Mouse (Mus musculus) cerebellum, adult 9-11 months (tissue): ENCODE results near the gene Paics.
"Not testable (repeated sequence)": the region's sequence is repeated elsewhere in the genome, so short reads cannot be mapped to it uniquely, and the experiment has no call there.

Experiments
- DNase-seq: peaks from one replicate; pipeline ENCODE4 v3.0.0; 2022

The Paics gene

DNA sequence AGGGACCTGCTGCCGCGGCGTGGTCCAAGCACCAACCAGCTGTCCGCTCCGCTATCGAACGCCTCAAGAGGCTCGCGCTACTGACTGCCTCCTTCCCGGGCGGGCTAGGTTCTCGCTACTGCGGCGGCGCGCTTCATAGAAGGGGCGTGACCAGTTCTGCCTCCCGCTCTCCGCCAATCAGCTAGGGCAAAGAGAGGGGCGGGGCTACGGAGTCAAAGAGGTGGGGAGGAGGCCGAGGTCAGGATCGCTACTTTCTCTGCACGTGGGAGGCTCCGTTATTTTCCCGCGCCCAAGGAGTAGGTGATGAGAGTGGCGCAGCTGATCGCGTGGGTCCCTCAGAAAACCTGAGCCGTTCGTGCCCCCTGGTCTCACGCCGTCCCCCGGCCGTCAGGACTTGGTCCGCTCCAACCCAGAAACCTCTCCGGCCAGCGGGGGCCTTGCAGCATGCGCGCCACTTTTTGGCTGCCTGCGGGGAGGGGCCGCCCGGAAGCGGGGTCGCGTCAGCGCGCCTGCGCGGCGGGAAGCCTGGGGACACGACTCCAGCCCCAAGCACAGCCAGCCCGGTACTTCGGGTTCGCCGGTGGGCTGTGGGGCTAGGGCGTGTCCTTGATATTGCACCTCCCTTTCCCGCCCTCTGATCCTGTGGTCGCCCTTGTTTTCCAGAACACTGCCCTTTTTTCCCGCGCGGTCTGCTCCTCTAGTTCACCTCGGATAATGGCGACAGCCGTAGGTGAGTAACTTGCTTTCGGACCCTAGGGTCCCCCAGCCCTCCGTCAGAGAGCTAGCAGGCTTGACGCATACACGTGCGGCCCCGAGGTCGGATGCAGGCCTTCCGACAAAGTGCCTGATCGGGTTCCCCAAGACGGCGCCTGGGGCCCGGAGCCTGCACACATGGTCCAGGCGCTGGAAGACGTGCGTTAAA, at the start of gene Paics, which contains the start of gene Ppat:
TSS of gene Paics (plus strand) at position 202 of the 922 bp plus-strand sequence.
TSS of gene Ppat (minus strand) at position 473 of the 922 bp plus-strand sequence.
- peak; percentile 98 for DNase-seq

DNA sequence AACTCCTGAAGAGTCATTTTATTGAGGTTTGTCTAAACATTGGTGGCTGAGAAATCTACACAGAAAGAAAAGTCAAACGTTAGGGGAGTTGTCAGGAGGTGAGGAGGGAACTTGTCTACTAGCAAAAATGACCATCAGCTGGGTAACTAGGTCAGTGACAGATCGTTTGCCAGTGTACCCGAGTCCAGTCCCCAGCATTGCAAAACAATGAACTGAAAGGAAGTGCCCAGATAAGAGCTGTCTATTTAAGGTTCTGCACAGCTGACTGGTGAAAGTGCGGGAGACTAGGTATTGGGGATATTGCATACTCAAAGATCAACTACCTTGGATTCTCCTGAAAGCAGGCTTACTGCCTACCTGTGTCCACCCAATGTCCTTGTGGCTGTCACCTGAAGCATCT, 49.0 kb upstream of the Paics start:
- no peak for DNase-seq

DNA sequence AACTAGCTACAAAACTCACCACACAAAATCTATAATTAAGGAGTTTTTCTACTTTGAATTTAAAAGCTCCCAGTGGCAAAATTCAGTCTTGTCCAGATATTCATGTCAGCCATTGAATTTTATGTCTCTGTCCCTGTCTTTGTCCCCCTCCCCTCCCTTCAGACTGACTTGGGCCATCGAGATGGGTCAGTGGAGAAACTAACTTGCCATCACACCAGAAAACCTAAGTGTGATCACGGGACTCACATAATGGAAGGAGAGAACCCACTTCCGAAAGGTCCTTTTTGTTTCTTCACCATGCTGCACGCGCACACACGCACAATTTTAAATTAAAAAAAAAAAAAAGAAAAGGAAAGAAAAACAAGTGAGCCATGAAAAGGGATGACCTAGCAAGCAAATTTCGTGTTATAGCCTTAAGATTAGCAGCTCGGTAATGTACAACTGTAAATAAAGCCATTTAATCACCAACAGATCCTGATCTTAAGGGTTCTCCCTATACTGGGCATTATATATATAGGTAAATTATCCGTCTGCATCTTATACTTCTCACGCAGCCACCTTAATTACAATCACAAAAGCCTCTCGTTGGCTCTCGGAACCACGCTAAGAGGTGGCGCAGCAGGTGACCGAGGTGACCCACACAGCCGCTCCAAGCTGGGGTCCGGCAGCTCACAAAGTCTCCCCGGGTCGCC, 46.2 kb upstream of the Paics start:
- DNase-seq, result peak; percentile 28

DNA sequence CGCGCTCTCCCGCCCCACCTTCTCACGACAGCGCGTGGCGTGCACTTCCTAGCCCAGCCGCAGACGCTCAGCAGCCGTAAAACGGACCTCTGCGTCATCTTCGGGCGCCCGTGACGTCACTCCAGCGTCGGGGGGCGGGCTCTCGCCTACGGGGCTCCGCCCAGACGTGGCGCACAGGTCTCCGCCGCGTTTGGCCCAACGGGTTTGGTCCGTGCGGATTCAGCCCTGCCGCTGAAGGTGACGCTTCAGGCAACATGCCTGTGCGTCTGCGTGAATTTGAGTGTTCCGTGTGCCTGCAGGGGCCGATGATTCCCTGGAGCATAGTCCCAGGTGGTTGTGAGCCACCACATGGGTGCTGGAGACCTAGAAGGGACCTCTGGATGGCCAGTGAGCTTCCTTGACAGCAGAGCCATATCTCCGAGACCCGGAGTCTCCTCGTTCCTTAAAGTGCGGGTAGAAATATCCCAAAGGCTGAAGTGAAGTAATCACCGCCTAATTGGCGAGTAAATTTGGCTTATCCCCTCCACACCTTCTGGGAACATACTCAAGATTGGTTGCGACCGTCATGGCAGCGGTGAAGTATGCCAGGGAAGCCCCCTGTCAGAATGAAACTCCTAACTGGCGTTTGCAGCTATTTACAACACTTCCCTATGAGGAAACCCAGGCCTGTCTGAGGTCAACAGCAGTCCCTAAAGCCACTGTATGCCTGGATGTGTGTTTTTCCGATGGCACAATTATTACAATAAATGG, 45.5 kb upstream of the Paics start, which contains the start of gene Aasdh:
TSS of gene Aasdh (minus strand) at position 110 of the 750 bp plus-strand sequence.
- peak; percentile 96 for DNase-seq

DNA sequence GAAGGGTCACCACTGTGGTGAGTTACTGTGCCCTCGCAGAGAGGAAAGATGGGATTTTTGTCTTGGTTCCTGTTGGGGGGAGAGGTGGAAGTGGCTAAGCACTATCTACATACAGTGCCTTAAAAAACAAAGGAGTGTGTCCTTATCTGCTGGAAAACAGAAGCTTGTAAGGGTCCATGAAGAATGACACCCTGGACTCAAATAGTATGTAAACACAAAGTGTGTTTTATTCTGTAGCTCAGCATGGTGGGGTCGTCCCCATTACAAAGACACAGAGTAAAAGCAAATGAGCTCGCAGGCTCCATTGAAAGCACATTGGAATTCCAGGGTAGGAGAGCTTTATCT, 45.0 kb upstream of the Paics start:
- no peak for DNase-seq

DNA sequence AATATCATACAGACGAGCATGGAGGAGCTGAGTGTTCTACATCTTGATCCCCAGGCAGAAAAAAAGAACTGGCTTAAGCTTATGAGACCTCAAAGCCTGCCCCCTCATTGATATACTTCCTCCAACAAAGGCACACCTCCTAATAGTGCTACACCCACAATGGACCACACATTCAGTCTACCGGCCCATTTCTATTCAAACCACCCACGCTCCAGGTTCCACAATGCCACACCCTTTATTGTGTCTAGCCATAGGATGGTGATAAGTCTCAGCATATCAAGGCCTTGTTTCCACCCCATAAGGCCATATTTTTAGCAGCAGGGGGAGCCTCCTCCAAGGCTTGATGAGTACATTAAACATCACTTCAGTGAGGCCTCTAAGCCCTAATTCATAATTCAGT, 40.3 kb upstream of the Paics start:
- no peak for DNase-seq

DNA sequence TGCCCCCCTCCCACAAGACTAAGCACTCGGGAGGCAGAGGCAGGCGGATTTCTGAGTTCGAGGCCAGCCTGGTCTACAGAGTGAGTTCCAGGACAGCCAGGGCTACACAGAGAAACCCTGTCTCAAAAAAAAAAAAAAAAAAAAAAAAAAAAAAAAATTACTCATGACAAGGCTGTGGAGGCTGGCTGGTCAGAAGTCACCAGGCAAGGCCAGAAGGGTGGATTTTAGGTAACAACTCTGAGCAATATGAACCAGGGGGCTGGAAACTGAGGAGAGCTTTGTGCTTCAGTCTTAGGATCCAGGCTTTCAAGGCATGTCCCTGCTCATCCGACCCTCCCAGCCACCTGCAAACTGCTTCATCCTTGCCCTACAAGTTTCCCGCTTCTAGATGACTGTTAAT, 38.6 kb upstream of the Paics start:
- DNase-seq, result not testable (repeated sequence)

DNA sequence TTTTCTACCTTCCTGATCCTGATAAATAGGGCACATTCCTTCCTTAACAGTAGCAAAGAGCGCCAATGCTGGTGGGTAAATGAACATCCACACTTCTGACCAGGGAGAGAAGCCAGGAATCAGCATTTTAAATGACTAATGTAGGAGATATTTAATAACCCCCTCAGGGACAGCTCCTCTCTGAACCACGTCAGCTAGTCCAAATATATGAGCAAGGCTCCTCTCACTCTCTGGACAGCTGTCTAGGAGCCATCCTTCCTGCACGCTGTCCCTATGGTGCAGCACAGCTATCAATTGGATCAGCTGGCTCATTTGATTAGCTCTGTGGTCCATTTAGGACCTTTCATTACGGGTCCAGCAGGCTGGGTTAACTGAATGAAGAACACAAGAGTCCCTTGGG, 28.3 kb upstream of the Paics start:
- DNase-seq, result no peak

DNA sequence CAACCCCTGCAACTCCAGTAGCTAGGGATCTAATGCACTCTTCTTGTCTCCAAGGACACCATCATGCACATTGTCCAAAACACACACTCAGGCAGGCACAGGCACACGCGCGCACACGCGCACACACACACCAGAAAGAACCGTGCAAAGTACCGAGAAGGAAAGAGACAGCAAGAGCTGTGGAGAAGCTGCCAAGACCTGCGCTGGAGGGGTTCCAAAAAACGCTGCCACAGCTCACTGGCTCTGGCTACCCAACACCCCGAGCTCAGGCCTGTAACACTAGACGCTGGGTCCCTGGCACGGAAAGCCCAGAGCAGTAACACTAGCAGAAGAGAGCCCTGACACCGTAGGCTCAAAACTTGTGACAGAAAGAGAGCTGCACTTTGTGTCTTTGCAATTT, 27.7 kb upstream of the Paics start:
- DNase-seq, result peak; percentile 67

DNA sequence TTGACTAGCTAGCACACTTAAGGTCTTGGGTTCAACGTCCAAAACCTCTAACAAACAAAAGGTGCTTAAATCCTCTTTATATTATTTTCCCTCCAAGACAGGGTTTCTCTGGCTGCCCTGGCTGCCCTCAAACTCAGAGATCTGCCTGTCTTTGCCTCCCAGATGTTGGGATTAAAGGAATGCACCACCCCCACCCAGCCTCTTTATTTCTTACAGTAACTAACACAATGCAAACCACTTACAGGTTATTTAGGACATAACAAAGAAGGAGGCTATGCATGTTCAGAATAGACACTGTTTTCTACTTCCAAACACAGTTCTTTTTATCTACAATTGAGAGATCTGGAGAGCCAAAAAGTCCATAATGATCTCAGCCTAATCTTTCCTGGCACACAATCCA, 26.8 kb upstream of the Paics start:
- no peak for DNase-seq

DNA sequence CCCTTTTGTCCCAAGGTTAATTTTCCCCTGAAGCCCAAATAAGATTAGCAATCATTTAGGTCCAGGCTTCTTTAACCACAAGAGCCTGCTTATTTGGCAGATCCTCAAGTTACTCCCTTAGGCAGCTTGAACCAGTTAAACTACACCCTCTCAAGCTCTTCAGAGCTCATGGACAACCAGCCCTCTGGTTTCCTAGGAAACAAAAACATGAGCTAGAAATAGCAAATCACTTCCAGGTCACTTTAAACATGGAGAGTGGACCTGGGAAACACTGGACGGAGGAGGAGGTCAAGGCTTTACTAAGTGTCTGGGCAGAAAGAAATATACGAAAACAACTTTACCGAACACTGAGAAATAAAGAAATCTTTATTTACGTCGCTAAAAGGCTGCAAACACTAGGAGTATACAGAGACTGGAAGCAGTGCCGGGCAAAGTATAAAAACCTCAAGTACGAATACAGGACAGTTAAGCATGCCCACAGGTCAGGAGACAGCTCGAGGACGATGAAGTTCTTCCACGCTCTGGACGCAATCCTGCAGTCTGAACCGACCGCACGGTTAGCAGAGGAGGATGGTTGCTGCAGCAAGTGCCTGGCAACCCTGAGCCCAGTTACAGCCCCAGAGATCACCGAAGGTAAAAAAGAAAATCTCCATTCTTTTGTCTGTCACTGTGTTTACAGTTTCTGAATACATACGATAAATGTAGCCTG, 22.8 kb upstream of the Paics start:
- no peak for DNase-seq

DNA sequence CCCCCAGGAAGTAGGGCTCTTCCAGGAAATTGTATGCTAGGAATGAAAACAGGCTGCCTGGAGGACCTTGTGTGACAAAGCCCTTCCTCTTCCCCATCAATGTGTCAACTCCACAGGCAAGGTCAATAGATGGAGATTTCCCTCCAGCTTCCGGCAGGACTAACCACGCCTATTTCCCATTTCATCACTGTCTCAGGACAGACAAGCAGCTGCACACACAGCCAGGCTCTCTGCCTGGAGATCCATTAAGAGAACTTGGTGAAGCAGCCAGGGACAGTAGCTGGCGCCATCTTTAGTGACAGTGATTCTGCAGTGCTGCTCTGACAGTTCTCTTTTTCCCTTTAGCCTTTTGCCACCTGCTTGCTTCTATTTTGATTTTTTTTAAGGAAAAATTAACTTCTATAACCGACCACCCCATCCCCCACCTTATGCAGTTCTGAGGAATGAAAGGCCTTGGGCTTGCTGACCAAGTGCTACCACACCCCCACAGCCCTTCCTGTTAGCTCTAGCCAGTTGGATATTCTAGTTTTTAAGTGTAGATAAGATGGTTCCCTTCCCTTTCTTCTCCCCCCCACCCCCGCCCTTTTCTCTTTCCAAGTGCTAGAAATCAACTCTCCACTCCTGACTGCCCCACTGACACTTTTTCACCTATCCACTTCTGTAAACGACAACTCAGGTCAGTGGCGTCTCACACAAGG, 21.8 kb upstream of the Paics start:
- DNase-seq, result no peak

DNA sequence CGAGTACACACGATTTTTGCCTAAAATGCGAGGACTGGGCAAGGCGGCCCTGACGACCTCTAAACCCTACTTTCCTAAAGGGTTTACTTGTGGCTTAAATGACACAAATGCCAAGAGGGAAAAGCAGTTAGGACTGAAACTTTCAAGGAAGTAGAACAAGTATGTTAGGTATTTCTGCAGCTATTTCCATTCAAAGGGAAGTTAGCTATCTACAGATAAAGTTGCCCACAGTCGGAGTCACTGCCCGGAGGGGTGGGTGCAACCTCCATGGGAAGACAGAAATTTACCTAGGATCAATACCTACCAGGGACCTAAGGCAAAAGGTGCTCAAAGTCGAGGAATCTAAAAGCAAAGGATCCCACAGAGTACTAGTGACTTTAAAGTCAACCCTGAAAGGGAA, 11.4 kb upstream of the Paics start:
- DNase-seq, result no peak

DNA sequence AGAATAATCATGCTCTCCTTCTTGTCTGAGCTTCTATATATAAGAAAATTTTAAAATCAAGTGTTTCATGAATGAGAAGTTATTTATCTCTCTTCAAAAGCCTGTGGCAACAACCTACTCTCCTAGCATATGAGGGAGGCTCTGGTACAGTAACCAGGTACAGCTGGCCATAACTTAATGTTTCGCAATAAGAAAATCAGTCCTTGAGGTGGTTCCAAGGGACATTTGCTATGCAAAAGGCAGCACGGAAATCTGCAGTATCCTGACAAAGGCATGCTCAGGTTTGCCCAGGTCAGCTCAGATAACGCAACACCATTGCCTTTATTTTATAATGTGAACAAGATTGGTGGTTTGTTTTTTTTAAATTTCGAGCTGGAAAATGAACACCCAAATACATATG, 9.1 kb upstream of the Paics start:
- no peak for DNase-seq

DNA sequence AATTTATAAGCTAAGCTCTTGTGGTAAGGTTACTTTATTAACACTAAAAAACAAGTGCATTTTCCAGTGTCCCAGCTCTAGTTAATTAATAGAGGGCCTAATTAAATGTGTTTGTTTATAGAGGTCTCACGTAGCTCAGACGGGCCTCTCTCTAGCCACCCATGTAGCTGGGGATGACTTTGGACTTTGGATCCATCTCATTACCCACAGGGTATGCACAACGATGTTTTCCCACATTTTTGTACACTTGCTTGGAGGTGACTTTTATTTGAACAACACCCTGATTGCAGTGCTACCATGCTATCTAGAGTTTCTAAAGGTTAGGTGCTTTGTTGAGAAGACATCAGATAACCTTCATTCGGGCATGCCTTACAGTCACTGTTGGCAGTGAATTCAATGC, 8.6 kb upstream of the Paics start:
- DNase-seq, result no peak

DNA sequence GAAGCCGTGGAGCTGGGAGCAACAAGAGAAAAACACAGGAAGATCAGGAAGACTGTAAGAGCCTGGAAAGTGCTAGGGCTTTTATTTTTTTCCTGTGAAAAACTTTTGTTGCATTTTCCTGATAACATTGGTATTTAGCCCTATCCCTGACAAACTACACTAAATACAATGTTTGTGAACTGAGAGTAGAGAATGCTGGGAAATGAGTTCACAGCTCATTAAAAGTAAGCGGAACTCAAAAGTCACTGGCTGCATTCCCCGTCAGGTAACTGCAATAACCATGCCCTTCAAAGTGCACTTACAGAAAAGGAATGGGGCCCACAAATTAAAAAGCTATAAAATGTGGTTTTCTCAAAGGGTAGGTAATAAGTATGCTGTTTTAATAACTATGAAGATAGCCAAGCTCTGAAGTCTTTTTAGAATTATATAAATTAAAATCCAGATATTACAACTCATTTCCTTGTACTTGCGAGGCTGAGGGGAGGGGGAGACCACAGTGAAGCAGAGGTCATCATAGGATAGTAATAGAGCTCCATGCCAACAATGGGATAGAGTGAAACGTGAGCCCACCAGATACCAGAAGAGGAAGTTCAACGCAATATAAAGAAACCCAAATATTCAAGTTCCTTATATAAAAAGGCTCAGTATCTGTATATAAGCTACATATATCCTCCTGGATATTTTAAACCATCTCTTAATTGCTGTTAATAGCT, 6.0 kb upstream of the Paics start:
- DNase-seq, result no peak

DNA sequence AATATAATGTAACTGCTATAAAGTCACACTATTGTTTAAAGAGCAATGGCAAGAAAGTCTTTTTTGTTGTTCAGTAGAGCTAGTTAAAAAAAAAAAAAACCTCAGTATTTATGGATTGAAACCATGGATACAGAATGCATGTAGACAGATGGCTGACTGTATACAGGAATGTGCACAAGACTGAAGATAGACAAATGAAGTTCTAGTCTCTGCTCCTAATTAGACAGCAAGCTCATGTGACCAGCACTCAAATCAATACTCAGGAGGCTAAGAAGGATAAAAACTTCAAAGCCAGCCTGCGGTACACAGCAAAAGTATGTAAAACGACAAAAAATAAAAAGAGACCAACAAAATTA, 5.5 kb upstream of the Paics start:
- no peak for DNase-seq

DNA sequence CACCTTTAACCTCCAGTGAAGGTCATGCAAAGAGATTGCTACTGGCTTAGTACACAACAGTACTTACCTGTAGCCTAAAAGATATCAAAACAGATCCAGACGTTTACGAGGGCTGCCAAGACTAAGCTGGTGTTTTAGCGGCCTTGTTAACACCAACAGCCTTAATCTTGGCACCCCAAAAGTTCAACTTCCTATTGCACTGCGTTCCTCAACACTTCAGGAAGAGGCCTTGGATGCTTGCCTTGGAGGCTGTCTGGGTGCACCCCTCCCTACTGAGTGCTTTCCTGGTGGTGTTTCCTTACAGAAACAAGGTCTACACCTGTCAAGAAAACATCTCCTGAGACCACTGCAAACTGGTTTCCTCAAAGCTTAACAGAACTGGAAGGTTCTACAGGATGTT, 4.0 kb upstream of the Paics start:
- DNase-seq, result no peak

DNA sequence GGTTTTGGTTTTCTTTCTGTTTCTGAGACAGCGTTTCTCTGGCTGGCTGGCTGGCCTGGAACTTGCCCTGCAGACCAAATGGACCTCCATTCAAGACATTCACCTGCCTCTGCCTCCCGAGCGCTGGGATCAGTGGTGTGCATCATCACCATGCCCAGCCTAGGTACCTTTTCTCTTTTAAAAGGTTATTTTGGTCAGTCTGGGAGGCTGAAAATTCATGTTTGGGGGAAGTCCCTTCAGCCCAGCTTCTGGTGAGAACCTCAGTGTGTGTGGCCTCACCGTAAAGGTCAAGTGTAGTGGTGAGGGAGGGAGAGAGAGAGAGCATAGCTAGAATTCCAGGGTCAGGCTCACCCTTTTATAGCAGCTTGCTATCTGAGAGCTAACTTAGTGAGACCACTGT, 3.3 kb upstream of the Paics start:
- DNase-seq, result no peak

DNA sequence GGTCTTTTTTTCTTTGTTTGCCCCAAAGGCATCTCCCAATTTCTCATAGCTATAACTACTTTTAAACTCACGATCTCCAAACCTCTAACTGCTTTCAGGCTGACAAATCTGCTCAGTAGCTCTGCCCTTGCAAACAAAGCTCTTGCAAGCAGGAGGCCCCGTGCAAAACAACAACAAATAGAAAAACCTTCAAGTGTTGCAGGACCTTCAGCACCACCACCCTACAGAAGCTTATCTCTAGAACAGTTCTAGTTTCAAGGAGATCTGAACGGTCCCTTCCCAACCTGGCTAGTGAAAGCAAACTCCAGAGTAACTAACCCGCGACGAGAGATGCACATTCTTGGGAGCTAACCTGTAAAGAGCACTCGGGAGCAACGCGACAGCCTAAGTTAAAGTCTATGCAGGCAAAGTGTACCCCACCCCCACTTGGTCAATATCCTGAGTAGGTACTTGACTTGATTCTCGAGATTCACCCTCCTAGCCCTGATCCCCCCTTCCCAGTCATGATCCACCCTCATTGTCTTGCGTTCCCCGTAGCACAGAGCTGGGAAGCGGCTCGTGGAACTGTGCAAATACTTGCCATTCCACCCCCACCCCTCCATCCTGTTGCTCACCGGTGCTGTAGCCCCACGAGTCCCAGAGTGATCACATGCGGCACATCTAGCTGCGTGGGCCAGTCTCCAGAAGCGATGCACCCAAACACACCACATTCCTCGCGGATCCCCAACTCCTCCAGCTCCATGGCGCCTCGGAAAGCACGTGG, 583 bp upstream of the Paics start:
- no peak for DNase-seq
